Mouse (Mus musculus) kidney, embryonic 15.5 days (tissue): ENCODE data around the gene Tspan5. TPM values are rescaled to one million over a fixed set of nuclear protein-coding genes. Genes with fewer than 3 reads are reported as not detected.

ENCODE experiments used
- ATAC-seq: fragments of 200-750 bp; cut with Nextera tagmentation; replicated peaks from 2 replicates; pipeline ENCODE4 v1.8.0; 2017; ENCODE audit warnings: moderate TSS enrichment; ENCODE audit not compliant: low FRiP score
- H3K27ac ChIP-seq: fragments of 300-500 bp; sonication (generic); 2 replicates; pipeline ENCODE4 v1.5.1; 2015; ENCODE audit warnings: mild to moderate bottlenecking, inconsistent platforms
- H3K27me3 ChIP-seq: fragments of 300-500 bp; sonication (generic); 2 replicates; pipeline ENCODE4 v1.6.1; 2015; ENCODE audit warnings: inconsistent platforms
- H3K36me3 ChIP-seq: fragments of 300-500 bp; sonication (generic); 2 replicates; pipeline ENCODE4 v1.6.1; 2015; ENCODE audit warnings: inconsistent platforms
- H3K4me1 ChIP-seq: fragments of 300-500 bp; sonication (generic); 2 replicates; pipeline ENCODE4 v1.6.1; 2015; ENCODE audit warnings: inconsistent platforms
- H3K4me2 ChIP-seq: fragments of 300-500 bp; sonication (generic); 2 replicates; pipeline ENCODE4 v1.6.1; 2015; ENCODE audit warnings: moderate library complexity, mild to moderate bottlenecking, inconsistent platforms
- H3K4me3 ChIP-seq: fragments of 300-500 bp; sonication (generic); replicated peaks from 2 replicates; pipeline ENCODE4 v1.5.1; 2015; ENCODE audit warnings: mild to moderate bottlenecking, inconsistent platforms
- H3K9ac ChIP-seq: fragments of 300-500 bp; sonication (generic); 2 replicates; pipeline ENCODE4 v1.6.1; 2015; ENCODE audit warnings: mild to moderate bottlenecking, inconsistent platforms
- H3K9me3 ChIP-seq: fragments of 300-500 bp; sonication (generic); replicated peaks from 2 replicates; pipeline ENCODE4 v1.6.1; 2016; ENCODE audit warnings: inconsistent platforms
- WGBS: fragments of 180-500 bp; shearing (Covaris S2); methylation state at CpG from one replicate; pipeline ENCODE4 v1.1.7; 2015; ENCODE audit warnings: mixed read lengths; 5-methylcytosine and 5-hydroxymethylcytosine counted together
- polyA plus RNA-seq: library from polyadenylated mRNA; unstranded; fragments of >200 nt; fragmentation: Nextera tagmentation; extraction: Ambion mirVana; gene quantifications from 2 replicates; pipeline ENCODE4 v1.2.1, GENCODE M21; 2015

The Tspan5 gene
- polyA plus RNA-seq, 1 experiment from 2014 or later: 26.3 TPM

- H3K9ac ChIP-seq: no peak overlapping the region
- H3K27me3 ChIP-seq: no peaks in the 10 kb centered on the region
- no peak overlapping the region for H3K27ac ChIP-seq
- 72% methylated on average over 5 of the region's 5 CpGs for WGBS
- no peaks in the 10 kb centered on the region for H3K36me3 ChIP-seq
- ATAC-seq: no peak
- peaks cover 34% of the 10 kb centered on the region for H3K4me1 ChIP-seq
- no peak overlapping the region for H3K4me3 ChIP-seq
- no peaks in the 10 kb centered on the region for H3K9me3 ChIP-seq
- no peak overlapping the region for H3K4me2 ChIP-seq
Observed at GRCm38 (mm10) chr3:138816888-138817656, 75.1 kb downstream of the Tspan5 start.

- H3K9ac ChIP-seq: no peak overlapping the region
- H3K4me3 ChIP-seq: no peak overlapping the region
- WGBS: 51% methylated on average over 6 of the region's 6 CpGs
- no peak for ATAC-seq
- no peaks in the 10 kb centered on the region for H3K36me3 ChIP-seq
- H3K4me1 ChIP-seq: peaks cover 36% of the 10 kb centered on the region
- H3K4me2 ChIP-seq: no peak overlapping the region
- no peaks in the 10 kb centered on the region for H3K27me3 ChIP-seq
- H3K9me3 ChIP-seq: no peaks in the 10 kb centered on the region
- no peak overlapping the region for H3K27ac ChIP-seq
Observed at GRCm38 (mm10) chr3:138819862-138820261, 77.9 kb downstream of the Tspan5 start.

- Histone ChIP-seq H3K4me2 (no peak overlapping the region), H3K9me3 (no peaks in the 10 kb centered on the region), H3K36me3 (no peaks in the 10 kb centered on the region), H3K27ac (no peak overlapping the region), H3K9ac (no peak overlapping the region), H3K27me3 (no peaks in the 10 kb centered on the region), H3K4me1 (peaks cover 35% of the 10 kb centered on the region), H3K4me3 (no peak overlapping the region)
- WGBS: 55% methylated on average over 5 of the region's 5 CpGs
- no peak for ATAC-seq
Observed at GRCm38 (mm10) chr3:138820296-138820695, 78.3 kb downstream of the Tspan5 start.

GRCm38 (mm10) chr3:138821886-138822445 is 80.0 kb downstream of the Tspan5 start:
- Histone ChIP-seq H3K4me1 (peaks cover 47% of the 10 kb centered on the region), H3K27ac (no peak overlapping the region), H3K4me2 (no peak overlapping the region), H3K27me3 (no peaks in the 10 kb centered on the region), H3K36me3 (no peaks in the 10 kb centered on the region), H3K9ac (no peak overlapping the region), H3K4me3 (no peak overlapping the region), H3K9me3 (no peaks in the 10 kb centered on the region)
- peak; percentile 57 for ATAC-seq
- WGBS: 14% methylated on average over 5 of the region's 5 CpGs

- no peak overlapping the region for H3K4me2 ChIP-seq
- ATAC-seq: no peak
- H3K27ac ChIP-seq: no peak overlapping the region
- H3K9me3 ChIP-seq: no peaks in the 10 kb centered on the region
- H3K27me3 ChIP-seq: no peaks in the 10 kb centered on the region
- 46% methylated on average over 9 of the region's 9 CpGs for WGBS
- no peak overlapping the region for H3K9ac ChIP-seq
- peaks cover 49% of the 10 kb centered on the region for H3K4me1 ChIP-seq
- no peaks in the 10 kb centered on the region for H3K36me3 ChIP-seq
- no peak overlapping the region for H3K4me3 ChIP-seq
Observed at GRCm38 (mm10) chr3:138823857-138824256, 81.9 kb downstream of the Tspan5 start.

- Histone ChIP-seq H3K36me3 (no peaks in the 10 kb centered on the region), H3K4me1 (peaks cover 47% of the 10 kb centered on the region), H3K27me3 (no peaks in the 10 kb centered on the region), H3K4me2 (no peak overlapping the region), H3K9ac (no peak overlapping the region), H3K27ac (no peak overlapping the region), H3K4me3 (no peak overlapping the region), H3K9me3 (no peaks in the 10 kb centered on the region)
- ATAC-seq: no peak
- 82% methylated on average over 6 of the region's 6 CpGs for WGBS
Observed at GRCm38 (mm10) chr3:138825296-138825695, 83.3 kb downstream of the Tspan5 start.

GRCm38 (mm10) chr3:138826243-138826800 is 84.3 kb downstream of the Tspan5 start:
- Histone ChIP-seq H3K4me1 (peaks cover 45% of the 10 kb centered on the region), H3K9me3 (no peaks in the 10 kb centered on the region), H3K27me3 (no peaks in the 10 kb centered on the region), H3K4me3 (no peak overlapping the region), H3K4me2 (no peak overlapping the region), H3K9ac (no peak overlapping the region), H3K27ac (no peak overlapping the region), H3K36me3 (no peaks in the 10 kb centered on the region)
- WGBS: 53% methylated on average over 8 of the region's 8 CpGs
- peak; percentile 67 for ATAC-seq

GRCm38 (mm10) chr3:138832827-138833517 is 91.0 kb downstream of the Tspan5 start:
- ATAC-seq: peak; percentile 85
- 49% methylated on average over 9 of the region's 9 CpGs for WGBS
- Histone ChIP-seq H3K4me2 (0 out of 2 replicates have a peak overlapping the region, but pooled peaks have one; percentile 23), H3K4me1 (peaks cover 23% of the 10 kb centered on the region), H3K36me3 (no peaks in the 10 kb centered on the region), H3K27ac (peak overlapping the region; percentile 72), H3K9ac (no peak overlapping the region), H3K27me3 (no peaks in the 10 kb centered on the region), H3K4me3 (no peak overlapping the region), H3K9me3 (no peaks in the 10 kb centered on the region)

- no peak overlapping the region for H3K9ac ChIP-seq
- H3K4me1 ChIP-seq: peaks cover 28% of the 10 kb centered on the region
- WGBS: 84% methylated on average over 11 of the region's 11 CpGs
- no peak overlapping the region for H3K4me3 ChIP-seq
- no peak for ATAC-seq
- no peaks in the 10 kb centered on the region for H3K36me3 ChIP-seq
- no peak overlapping the region for H3K4me2 ChIP-seq
- no peaks in the 10 kb centered on the region for H3K27me3 ChIP-seq
- no peaks in the 10 kb centered on the region for H3K9me3 ChIP-seq
- H3K27ac ChIP-seq: no peak overlapping the region
Observed at GRCm38 (mm10) chr3:138834174-138834573, 92.2 kb downstream of the Tspan5 start.

- H3K27ac ChIP-seq: no peak overlapping the region
- 56% methylated on average over 5 of the region's 5 CpGs for WGBS
- H3K27me3 ChIP-seq: no peaks in the 10 kb centered on the region
- no peaks in the 10 kb centered on the region for H3K9me3 ChIP-seq
- no peak overlapping the region for H3K4me2 ChIP-seq
- no peak overlapping the region for H3K9ac ChIP-seq
- ATAC-seq: no peak
- peaks cover 38% of the 10 kb centered on the region for H3K4me1 ChIP-seq
- H3K36me3 ChIP-seq: no peaks in the 10 kb centered on the region
- H3K4me3 ChIP-seq: no peak overlapping the region
Observed at GRCm38 (mm10) chr3:138836937-138837336, 94.9 kb downstream of the Tspan5 start.

- 87% methylated on average over 6 of the region's 6 CpGs for WGBS
- Histone ChIP-seq H3K27ac (no peak overlapping the region), H3K4me3 (no peak overlapping the region), H3K4me1 (peaks cover 34% of the 10 kb centered on the region), H3K9ac (no peak overlapping the region), H3K4me2 (no peak overlapping the region), H3K27me3 (no peaks in the 10 kb centered on the region), H3K9me3 (no peaks in the 10 kb centered on the region), H3K36me3 (no peaks in the 10 kb centered on the region)
- ATAC-seq: no peak
Observed at GRCm38 (mm10) chr3:138837651-138838050, 95.7 kb downstream of the Tspan5 start.

- Histone ChIP-seq H3K27me3 (no peaks in the 10 kb centered on the region), H3K4me3 (no peak overlapping the region), H3K27ac (0 out of 2 replicates have a peak overlapping the region, but pooled peaks have one; percentile 6), H3K4me1 (peaks cover 24% of the 10 kb centered on the region), H3K9ac (no peak overlapping the region), H3K4me2 (no peak overlapping the region), H3K9me3 (no peaks in the 10 kb centered on the region), H3K36me3 (no peaks in the 10 kb centered on the region)
- no peak for ATAC-seq
- WGBS: 30% methylated on average over 6 of the region's 6 CpGs
Observed at GRCm38 (mm10) chr3:138839656-138840055, 97.7 kb downstream of the Tspan5 start.
